Mouse (Mus musculus): ENCODE data around the gene Sugct. TPM values are rescaled to one million over a fixed set of nuclear protein-coding genes. Genes with fewer than 3 reads are reported as not detected.

Sugct gene
- polyA plus RNA-seq (2015; fragmentation: Nextera tagmentation; extraction: Ambion mirVana), result 10.5 and 10.8 TPM in 2 replicates

DNA sequence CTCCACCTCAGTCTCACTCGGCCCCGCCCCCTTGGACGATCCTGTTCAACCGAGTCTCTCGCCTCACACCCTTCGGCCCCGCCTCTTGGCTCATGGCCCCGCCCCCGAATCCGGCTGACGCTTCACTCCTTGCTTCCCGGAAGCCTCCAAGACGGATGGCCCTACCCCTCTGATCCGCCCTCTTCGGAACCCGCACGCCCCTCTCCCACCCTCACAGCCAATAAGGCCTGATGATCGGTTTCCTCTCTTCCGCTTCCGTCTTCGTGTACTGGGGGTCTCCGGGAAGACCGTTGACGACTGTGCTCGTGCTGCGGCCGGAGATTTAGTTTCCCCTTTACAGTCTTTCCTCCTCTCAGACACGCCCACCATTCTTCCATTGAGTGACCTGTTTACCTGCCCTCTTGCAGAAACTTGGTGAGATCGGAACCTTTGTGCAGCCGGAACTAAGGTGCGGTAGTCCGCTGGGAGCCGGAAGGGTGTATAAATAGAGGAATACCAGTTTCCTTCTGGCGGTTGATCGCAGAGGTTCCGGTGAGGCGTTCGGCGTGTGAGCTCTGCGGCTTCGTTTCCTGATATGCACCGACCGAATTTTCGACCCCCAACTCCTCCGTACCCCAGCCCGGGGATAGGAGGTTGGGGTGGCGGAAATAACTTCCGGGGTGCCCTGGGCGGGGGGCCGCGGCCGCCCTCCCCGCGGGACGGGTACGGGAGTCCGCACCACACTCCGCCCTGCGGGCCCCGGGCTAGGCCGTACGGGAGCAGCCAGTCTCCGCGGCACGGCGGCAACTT, at the start of gene Sugct, which contains the start of gene Mplkip:
Gene Sugct, minus strand, starts transcription at position 643 of the 789 bp plus-strand sequence.
Gene Mplkip, plus strand, starts transcription at position 282 of the 789 bp plus-strand sequence.
- Histone ChIP-seq H3K36me3 (peaks cover 4% of the 10 kb centered on the region; the same call in 1 of the 2 replicates), H3K4me1 (peaks cover 12% of the 10 kb centered on the region), H3K4me2 (peak within 1 kb of the TSS; percentile 65), H3K9ac (peak within 1 kb of the TSS; percentile 92), H3K27ac (peak within 1 kb of the TSS; percentile 94), H3K9me3 (replicated peaks) (no peaks in the 10 kb centered on the region), H3K4me3 (replicated peaks) (peak within 1 kb of the TSS; percentile 88), H3K27me3 (no peaks in the 10 kb centered on the region)
- WGBS, result under 1% methylated on average over 66 of the region's 66 CpGs
- ATAC-seq (replicated peaks; ENCODE audit: low FRiP score), result peak; percentile 99

DNA sequence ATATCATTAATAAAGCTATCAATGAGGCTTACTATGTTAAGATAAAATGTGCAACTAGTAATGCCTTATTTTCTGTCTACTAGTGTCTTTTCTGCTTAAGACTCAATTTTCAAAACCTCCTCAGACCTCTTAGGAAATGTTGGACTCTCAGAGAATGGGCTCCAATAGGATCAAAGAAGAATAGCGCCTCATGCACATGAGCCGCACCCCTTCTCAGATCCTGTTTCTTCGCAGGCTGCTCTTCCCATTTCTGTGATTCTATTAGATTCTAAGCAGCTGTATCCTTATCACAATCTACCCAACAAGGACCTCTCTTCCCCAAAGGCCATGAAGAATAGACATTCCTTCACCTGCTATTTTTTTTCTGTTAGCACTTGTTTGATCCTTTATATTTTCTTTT, 33.4 kb upstream of the Sugct start:
- no peaks in the 10 kb centered on the region for H3K27me3 ChIP-seq
- no peaks in the 10 kb centered on the region for H3K9me3 ChIP-seq (replicated peaks)
- H3K4me1 ChIP-seq, result no peaks in the 10 kb centered on the region
- no peak overlapping the region for H3K27ac ChIP-seq
- H3K9ac ChIP-seq, result no peak overlapping the region
- no peak overlapping the region for H3K4me2 ChIP-seq
- WGBS, result 92% methylated on average over 3 of the region's 3 CpGs
- no peak overlapping the region for H3K4me3 ChIP-seq (replicated peaks)
- H3K36me3 ChIP-seq, result peaks cover 19% of the 10 kb centered on the region
- no peak for ATAC-seq (replicated peaks; ENCODE audit: low FRiP score)

DNA sequence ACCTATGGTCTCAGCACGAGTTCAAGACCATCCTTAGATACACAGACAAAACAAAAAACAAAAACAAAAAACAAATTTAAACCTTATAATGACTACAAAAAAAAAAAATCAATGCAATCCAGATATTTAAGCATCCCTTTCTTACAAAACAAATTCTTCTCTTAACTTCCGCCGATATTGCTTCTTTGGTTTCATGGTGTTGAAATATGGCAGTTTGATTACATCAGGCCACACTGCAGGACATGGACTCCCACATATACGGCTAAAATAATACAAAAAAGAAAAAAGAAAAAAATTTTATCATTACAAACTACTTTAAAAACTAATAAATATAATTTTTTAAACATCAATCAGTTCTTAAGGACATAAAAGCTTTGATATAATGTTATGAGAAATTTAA, 32.6 kb upstream of the Sugct start:
- Histone ChIP-seq H3K4me2 (no peak overlapping the region), H3K27me3 (no peaks in the 10 kb centered on the region), H3K9ac (no peak overlapping the region), H3K4me1 (no peaks in the 10 kb centered on the region), H3K9me3 (replicated peaks) (no peaks in the 10 kb centered on the region), H3K4me3 (replicated peaks) (no peak overlapping the region), H3K27ac (no peak overlapping the region), H3K36me3 (peaks cover 21% of the 10 kb centered on the region)
- 87% methylated on average over 4 of the region's 4 CpGs for WGBS
- ATAC-seq (replicated peaks; ENCODE audit: low FRiP score), result no peak

DNA sequence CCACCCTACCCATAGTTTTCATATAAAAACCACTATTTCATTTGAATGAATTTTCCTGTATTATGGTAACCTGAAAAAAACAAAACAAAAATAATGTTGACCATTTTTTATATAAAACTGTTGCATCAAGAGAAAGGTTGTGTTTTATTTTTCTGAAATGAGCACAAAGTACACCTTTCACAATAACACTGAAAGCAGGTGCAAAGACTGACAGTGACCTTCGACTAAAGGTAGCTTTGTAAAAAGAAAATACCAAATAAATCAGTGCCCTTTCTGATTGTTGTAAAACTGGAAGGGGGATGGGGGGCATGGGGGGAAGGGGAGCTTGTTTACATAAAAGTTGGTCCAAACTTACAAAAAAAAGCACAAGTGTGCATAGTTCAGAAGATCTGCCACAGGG, 22.0 kb upstream of the Sugct start:
- H3K27ac ChIP-seq, result no peak overlapping the region
- H3K4me1 ChIP-seq, result no peaks in the 10 kb centered on the region
- H3K27me3 ChIP-seq, result no peaks in the 10 kb centered on the region
- H3K9me3 ChIP-seq (replicated peaks), result no peaks in the 10 kb centered on the region
- H3K9ac ChIP-seq, result no peak overlapping the region
- ATAC-seq (replicated peaks; ENCODE audit: low FRiP score), result no peak
- no peak overlapping the region for H3K4me3 ChIP-seq (replicated peaks)
- peaks cover 46% of the 10 kb centered on the region for H3K36me3 ChIP-seq
- WGBS, result 86% methylated on average over 1 of the region's 1 CpGs
- no peak overlapping the region for H3K4me2 ChIP-seq

DNA sequence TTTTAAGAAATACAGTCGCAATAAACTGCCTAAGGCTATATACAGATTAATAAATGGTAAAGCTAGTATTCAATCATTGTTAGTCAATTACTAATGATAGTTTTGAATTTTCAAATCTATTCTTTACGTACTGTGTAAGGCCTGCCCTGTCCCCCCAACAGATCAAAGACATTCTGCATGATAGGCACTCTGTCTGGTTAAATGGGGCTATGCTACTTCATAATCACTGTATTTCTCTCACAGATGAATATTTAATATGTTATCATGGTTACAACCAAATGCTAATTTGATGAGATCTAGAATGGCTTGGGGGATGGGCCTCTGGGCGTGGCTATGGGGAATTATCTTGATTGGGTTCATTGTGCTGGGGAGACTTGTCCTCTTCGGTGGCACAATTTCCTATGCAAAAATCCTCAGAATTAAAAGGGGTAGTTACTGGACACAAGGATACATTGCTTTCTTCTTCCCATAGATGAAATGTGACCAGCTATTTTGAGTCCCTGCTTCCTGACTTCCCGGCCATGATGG, 13.5 kb upstream of the Sugct start:
- Histone ChIP-seq H3K4me2 (no peak overlapping the region), H3K9me3 (replicated peaks) (no peaks in the 10 kb centered on the region), H3K27me3 (no peaks in the 10 kb centered on the region), H3K36me3 (peaks cover 3% of the 10 kb centered on the region; the same call in 1 of the 2 replicates), H3K9ac (no peak overlapping the region), H3K27ac (no peak overlapping the region), H3K4me3 (replicated peaks) (no peak overlapping the region), H3K4me1 (no peaks in the 10 kb centered on the region)
- ATAC-seq (replicated peaks; ENCODE audit: low FRiP score), result no peak
- WGBS, result 79% methylated on average over 5 of the region's 5 CpGs

DNA sequence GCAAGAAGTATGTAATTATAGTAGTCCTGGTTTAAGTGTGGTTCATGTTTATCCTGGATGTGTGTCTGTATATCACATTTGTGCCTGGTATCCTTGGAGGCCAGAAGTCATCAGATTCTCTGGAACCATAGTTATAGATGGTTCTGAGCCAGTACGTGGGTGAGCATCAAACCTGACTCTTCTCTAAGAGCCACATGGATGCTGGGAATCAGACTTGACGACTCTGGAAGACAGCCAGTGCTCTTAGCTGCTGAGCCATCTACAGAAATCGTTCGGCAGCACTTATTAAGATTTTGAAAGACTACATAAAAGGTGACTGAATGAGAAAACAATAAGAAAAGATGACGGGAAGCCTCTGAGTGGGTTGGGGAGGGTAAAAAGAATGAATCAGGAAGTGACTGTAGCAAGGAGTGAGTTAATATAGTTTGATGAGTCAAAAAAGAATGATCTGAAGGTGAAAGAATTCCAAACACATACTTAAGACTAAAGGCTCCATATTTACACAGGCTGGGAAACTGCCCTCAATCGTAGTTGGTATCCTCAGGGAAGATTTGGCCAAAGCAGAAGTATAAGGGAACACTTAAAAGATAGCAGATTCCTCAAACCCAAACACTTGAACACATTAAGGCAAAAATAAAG, 10.0 kb upstream of the Sugct start:
- H3K27ac ChIP-seq, result no peak overlapping the region
- no peak overlapping the region for H3K9ac ChIP-seq
- H3K4me2 ChIP-seq, result no peak overlapping the region
- H3K36me3 ChIP-seq, result peaks cover 8% of the 10 kb centered on the region; the same call in 1 of the 2 replicates
- ATAC-seq (replicated peaks; ENCODE audit: low FRiP score), result no peak
- no peaks in the 10 kb centered on the region for H3K4me1 ChIP-seq
- H3K27me3 ChIP-seq, result no peaks in the 10 kb centered on the region
- no peak overlapping the region for H3K4me3 ChIP-seq (replicated peaks)
- WGBS, result 84% methylated on average over 6 of the region's 6 CpGs
- no peaks in the 10 kb centered on the region for H3K9me3 ChIP-seq (replicated peaks)

DNA sequence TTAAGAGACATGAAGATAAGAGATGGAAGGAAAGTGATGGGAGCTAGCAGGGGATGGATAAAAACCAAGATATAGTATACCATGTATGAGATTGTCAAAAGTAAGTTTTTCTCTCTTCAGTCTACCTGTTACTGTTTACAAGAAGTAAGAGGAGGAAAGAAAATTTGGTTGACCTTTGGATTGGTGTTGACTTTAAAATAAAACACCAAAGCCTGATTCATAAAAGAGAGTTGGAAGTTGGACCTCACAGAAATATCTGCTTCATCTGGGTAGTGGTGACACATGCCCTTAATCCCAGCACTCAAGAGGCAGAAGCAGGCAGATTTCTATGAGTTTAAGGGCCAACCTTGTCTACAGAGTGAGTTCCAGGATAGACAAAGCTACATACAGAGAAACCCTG, 7.0 kb upstream of the Sugct start:
- Histone ChIP-seq H3K4me1 (peaks cover 4% of the 10 kb centered on the region; the same call in 1 of the 2 replicates), H3K27ac (no peak overlapping the region), H3K4me2 (no peak overlapping the region), H3K9me3 (replicated peaks) (no peaks in the 10 kb centered on the region), H3K36me3 (peaks cover 12% of the 10 kb centered on the region; the same call in 1 of the 2 replicates), H3K9ac (no peak overlapping the region), H3K4me3 (replicated peaks) (no peak overlapping the region), H3K27me3 (no peaks in the 10 kb centered on the region)
- no peak for ATAC-seq (replicated peaks; ENCODE audit: low FRiP score)

DNA sequence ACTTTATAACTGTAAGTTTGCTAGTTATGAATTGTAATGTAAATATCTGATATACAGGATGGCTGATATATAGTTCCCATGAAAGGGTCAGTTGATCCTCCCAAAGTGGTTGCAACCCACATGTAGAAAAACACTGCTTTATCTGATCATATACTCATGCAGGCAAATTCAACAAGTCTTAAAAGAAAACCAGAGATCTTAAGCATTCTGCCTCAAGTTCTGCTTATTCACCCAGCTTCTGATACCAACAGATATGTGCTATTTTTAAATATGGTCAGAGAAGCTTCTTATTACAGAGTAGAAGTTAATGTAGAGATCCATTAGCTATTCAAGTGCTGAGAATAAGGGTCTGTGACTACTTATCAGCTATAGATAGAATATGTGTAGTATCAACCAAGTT, 6.0 kb upstream of the Sugct start:
- ATAC-seq (replicated peaks; ENCODE audit: low FRiP score), result no peak
- Histone ChIP-seq H3K4me3 (replicated peaks) (no peak overlapping the region), H3K27ac (no peak overlapping the region), H3K4me2 (no peak overlapping the region), H3K9me3 (replicated peaks) (no peaks in the 10 kb centered on the region), H3K9ac (no peak overlapping the region), H3K36me3 (peaks cover 12% of the 10 kb centered on the region; the same call in 1 of the 2 replicates), H3K27me3 (no peaks in the 10 kb centered on the region), H3K4me1 (peaks cover 7% of the 10 kb centered on the region; the same call in 1 of the 2 replicates)

DNA sequence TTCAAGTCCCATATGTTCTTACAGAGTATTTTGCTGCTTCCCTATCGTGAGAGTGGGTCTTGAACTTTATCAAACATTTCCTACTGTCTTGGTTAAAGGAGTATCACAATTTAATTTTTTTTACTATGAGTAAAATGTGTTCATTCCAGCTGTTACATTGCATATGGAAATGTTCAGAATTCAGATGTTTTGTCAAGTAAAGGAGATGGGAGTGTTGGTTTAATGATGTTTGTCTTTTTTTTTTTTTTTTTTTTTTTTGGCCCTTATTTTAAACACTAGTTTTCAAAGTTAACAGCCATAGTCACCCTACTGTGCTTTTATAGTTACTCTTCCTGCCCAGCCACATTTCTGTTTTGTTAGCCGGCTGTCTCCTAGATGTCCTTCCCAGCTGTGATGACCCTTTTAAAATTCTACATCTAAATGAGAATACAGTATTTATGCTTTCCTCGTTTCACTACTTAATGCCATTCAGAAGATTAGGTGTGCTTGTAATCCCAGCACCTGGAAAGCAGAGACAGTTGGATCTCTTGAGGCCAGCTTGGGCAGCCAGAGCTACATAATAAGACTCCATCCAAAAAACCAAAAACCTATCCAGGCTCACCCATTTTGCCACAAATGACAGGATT, 4.8 kb upstream of the Sugct start:
- Histone ChIP-seq H3K27ac (no peak overlapping the region), H3K4me2 (no peak overlapping the region), H3K9me3 (replicated peaks) (no peaks in the 10 kb centered on the region), H3K4me1 (peaks cover 7% of the 10 kb centered on the region; the same call in 1 of the 2 replicates), H3K27me3 (no peaks in the 10 kb centered on the region), H3K4me3 (replicated peaks) (no peak overlapping the region), H3K36me3 (peaks cover 12% of the 10 kb centered on the region; the same call in 1 of the 2 replicates), H3K9ac (no peak overlapping the region)
- WGBS, result 85% methylated on average over 3 of the region's 3 CpGs
- ATAC-seq (replicated peaks; ENCODE audit: low FRiP score), result no peak

DNA sequence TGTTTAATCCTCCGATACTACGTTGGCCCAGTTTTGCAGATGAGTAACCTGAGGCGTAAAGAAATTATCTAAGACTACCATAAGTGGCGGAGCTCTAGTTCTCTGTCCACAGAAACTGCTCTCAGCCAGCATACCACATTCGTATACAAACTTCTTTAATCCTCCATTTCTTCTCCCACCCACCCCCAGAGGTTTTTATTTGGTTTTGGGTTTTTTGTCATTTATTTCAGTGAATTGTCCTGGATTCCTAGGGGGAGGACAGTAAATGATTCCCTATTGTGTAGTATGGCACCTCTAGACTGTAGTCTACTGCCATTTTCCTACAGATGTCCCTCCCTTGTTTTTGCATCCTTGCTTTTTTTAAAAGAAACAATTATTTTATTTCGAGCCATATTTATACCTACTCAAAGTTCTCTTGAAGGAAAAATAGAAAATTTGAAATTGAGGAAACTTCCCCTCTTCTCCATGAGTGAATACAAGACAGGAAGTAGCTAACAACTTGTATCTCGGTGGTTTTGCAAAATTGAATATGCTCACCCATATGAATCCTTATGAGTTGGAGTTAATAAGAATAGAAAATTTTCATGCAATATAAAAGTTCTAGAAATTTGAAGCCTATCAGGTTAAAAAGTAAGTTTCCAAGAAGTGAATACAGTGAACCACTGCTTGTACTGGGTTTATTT, 686 bp upstream of the Sugct start:
- H3K4me2 ChIP-seq, result peak overlapping the region; percentile 65

DNA sequence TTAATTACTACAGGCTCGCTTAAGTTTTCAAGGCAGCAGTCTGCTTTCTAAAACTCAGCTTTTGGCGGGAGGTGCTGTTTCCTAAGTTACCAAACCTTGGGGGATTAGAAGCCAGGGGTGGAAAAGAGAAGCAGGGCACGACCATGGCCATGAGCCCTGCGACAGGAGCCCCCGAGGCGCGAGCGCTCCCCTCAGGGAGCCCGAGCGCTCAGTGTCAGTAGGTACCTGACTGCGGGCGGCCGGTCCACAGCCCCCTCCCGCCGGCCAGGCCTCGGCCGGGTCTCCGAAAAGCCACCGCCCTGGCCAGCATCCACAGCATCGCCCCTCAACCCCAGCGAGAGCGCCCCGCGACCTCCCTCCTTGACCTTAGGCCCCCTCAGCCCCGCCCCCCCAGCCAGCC, 939 bp downstream of the Sugct start:
- under 1% methylated on average over 24 of the region's 25 CpGs for WGBS
- Histone ChIP-seq H3K9ac (peak overlapping the region; percentile 67), H3K36me3 (peaks cover 4% of the 10 kb centered on the region; the same call in 1 of the 2 replicates), H3K4me2 (peak overlapping the region; percentile 62), H3K27ac (peak overlapping the region; percentile 89), H3K9me3 (replicated peaks) (no peaks in the 10 kb centered on the region), H3K27me3 (no peaks in the 10 kb centered on the region), H3K4me1 (peaks cover 15% of the 10 kb centered on the region), H3K4me3 (replicated peaks) (peak overlapping the region; percentile 88)
- peak; percentile 87 for ATAC-seq (replicated peaks; ENCODE audit: low FRiP score)

More for the DNA sequence above, 686 bp upstream of the Sugct start:
- Histone ChIP-seq H3K4me3 (replicated peaks) (peak overlapping the region; percentile 88), H3K4me1 (peaks cover 12% of the 10 kb centered on the region), H3K36me3 (peaks cover 8% of the 10 kb centered on the region; the same call in 1 of the 2 replicates), H3K9ac (peak overlapping the region; percentile 92), H3K9me3 (replicated peaks) (no peaks in the 10 kb centered on the region), H3K27ac (peak overlapping the region; percentile 94), H3K27me3 (no peaks in the 10 kb centered on the region)
- 11% methylated on average over 7 of the region's 7 CpGs for WGBS
- no peak for ATAC-seq (replicated peaks; ENCODE audit: low FRiP score)
